Mouse (Mus musculus) cortical plate, adult 2 months (tissue): ENCODE data around the gene Styk1.

Experiments
- CTCF ChIP-seq: fragments of 200-500 bp; IDR thresholded peaks from 2 replicates; pipeline ENCODE4 v1.5.1; 2011; ENCODE audit warnings: mild to moderate bottlenecking, control low read depth, low read length; ENCODE audit not compliant: insufficient read depth; ENCODE audit errors: extremely low read depth
- POLR2A ChIP-seq: fragments of 200-500 bp; IDR thresholded peaks from 2 replicates; pipeline ENCODE4 v1.6.1; 2011; ENCODE audit warnings: mild to moderate bottlenecking, low read length, control low read depth; ENCODE audit not compliant: insufficient read depth; ENCODE audit errors: extremely low read depth

DNA sequence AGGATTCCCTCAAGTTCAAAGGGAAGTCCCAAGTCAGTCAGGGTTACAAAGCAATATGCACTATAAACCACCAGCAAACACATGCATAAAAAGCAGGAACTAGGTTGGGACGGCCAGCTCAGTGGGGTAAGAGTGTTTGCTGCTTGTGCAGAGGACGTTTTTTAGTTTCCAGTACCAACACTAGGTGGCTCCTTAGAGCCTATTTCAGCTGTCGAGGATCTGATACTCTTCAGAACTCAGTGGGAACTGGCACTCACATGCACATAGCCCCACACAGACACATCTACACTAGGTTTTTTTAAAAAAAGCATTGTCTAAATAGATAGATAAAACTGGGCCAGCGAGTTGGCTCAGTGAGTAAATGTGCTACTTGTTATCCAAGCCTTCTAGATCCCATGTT lies 13.7 kb upstream of the Styk1 start:
- no peak for TF ChIP-seq POLR2A
- peak; percentile 66 for TF ChIP-seq CTCF
